Mouse (Mus musculus) liver, embryonic 11.5 days (tissue): ENCODE measurements at regions not wholly inside any gene's neighbourhood (a gene's known extent, or its start where the extent isn't known, plus 50 kb on each side); places are given as distances from the start of the nearest gene placed in this dataset.
"Not testable (repeated sequence)": the region's sequence is repeated elsewhere in the genome, so short reads cannot be mapped to it uniquely, and the experiment has no call there.

Source experiments
- ATAC-seq: fragments of 200-750 bp; cut with Nextera tagmentation; replicated peaks from 2 replicates; pipeline ENCODE4 v1.8.0; 2017; ENCODE audit warnings: moderate number of reproducible peaks, mild to moderate bottlenecking, moderate TSS enrichment, moderate library complexity; ENCODE audit not compliant: low FRiP score
- DNase-seq: peaks from one replicate; pipeline ENCODE4 v3.0.0-alpha.2; 2017; ENCODE audit warnings: low spot score
- H3K27ac ChIP-seq: fragments of 300-500 bp; sonication (generic); 2 replicates; pipeline ENCODE4 v1.5.1; 2014; ENCODE audit warnings: mild to moderate bottlenecking, low read depth, low read length, control low read depth
- H3K27me3 ChIP-seq: fragments of 300-500 bp; sonication (generic); replicated peaks from 2 replicates; pipeline ENCODE4 v1.6.1; 2014; ENCODE audit warnings: low read length, mixed read lengths; ENCODE audit not compliant: control insufficient read depth, insufficient read depth
- H3K36me3 ChIP-seq: fragments of 300-500 bp; sonication (generic); 2 replicates; pipeline ENCODE4 v1.6.1; 2014; ENCODE audit warnings: mild to moderate bottlenecking, low read length, moderate library complexity, mixed read lengths; ENCODE audit not compliant: control insufficient read depth, insufficient read depth
- H3K4me1 ChIP-seq: fragments of 300-500 bp; sonication (generic); replicated peaks from 2 replicates; pipeline ENCODE4 v1.6.1; 2014; ENCODE audit warnings: low read length, mixed read lengths; ENCODE audit not compliant: control insufficient read depth, insufficient read depth
- H3K4me2 ChIP-seq: fragments of 300-500 bp; sonication (generic); 2 replicates; pipeline ENCODE4 v1.6.1; 2014; ENCODE audit warnings: mild to moderate bottlenecking, control low read depth, moderate library complexity
- H3K4me3 ChIP-seq: fragments of 300-500 bp; sonication (generic); 2 replicates; pipeline ENCODE4 v1.5.1; 2014; ENCODE audit warnings: low read depth, low read length, control low read depth
- H3K9ac ChIP-seq: fragments of 300-500 bp; sonication (generic); 2 replicates; pipeline ENCODE4 v1.6.1; 2014; ENCODE audit warnings: low read depth, low read length, control low read depth
- H3K9me3 ChIP-seq: fragments of 300-500 bp; sonication (generic); 2 replicates; pipeline ENCODE4 v1.6.1; 2016; ENCODE audit warnings: low read length, inconsistent platforms, mixed read lengths; ENCODE audit not compliant: control insufficient read depth
- WGBS: fragments of 180-500 bp; shearing (Covaris S2); extraction: QIAGEN DNeasy Blood & Tissue Kit; methylation state at CpG from one replicate; pipeline ENCODE4 v1.1.7; 2014; 5-methylcytosine and 5-hydroxymethylcytosine counted together

GRCm38 (mm10) chr15:62253724-62254123, 1330.9 kb upstream of the A1bg start:
- WGBS, result 82% methylated on average over 4 of the region's 4 CpGs
- H3K9ac ChIP-seq, result no peak overlapping the region
- H3K36me3 ChIP-seq, result peaks cover 4% of the 10 kb centered on the region; the same call in 1 of the 2 replicates
- H3K27me3 ChIP-seq, result no peaks in the 10 kb centered on the region
- DNase-seq (no peak), ATAC-seq (no peak)
- H3K27ac ChIP-seq, result no peak overlapping the region
- no peak overlapping the region for H3K4me3 ChIP-seq
- peaks cover 3% of the 10 kb centered on the region; the same call in 1 of the 2 replicates for H3K4me1 ChIP-seq
- no peaks in the 10 kb centered on the region for H3K9me3 ChIP-seq
- no peak overlapping the region for H3K4me2 ChIP-seq

DNA sequence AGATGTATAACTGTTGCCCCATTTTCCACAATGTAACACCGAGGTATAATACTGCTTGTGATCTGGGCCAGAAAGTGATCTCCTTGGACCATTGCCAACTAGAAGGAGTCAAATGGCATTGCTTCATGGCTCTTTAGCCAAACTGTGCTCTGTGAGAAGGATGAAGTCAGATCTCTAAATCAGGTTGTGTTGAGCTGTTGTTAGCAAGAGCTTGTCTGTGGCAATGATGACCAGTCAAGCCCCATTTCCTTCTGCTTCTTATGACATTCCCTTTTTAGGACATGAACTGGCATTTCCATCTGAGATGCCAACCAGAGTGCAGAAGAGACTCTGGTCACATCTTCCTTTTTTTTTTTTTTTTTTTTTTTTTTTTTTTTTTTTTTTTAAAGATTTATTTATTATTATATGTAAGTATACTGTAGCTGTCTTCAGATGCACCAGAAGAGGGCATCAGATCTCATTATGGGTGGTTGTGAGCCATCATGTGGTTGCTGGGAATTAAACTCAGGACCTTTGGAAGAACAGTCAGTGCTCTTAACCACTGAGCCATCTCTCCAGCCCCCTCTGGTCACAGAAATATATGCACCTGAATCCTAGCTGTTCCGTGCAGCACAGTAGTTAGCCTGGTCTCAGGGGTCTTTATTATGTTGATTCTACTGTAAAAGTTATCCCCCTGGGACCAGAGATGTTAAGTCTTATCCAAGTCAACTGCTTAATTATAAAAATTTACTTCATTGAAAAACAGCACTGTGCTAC, 1329.4 kb upstream of the A1bg start:
- H3K9me3 ChIP-seq, H3K9ac ChIP-seq, H3K4me2 ChIP-seq, H3K4me3 ChIP-seq, H3K4me1 ChIP-seq, H3K27me3 ChIP-seq, DNase-seq, H3K27ac ChIP-seq, ATAC-seq, H3K36me3 ChIP-seq: not testable (repeated sequence)
- 95% methylated on average over 2 of the region's 2 CpGs for WGBS

- ATAC-seq, result no peak
- H3K4me2 ChIP-seq, result no peak overlapping the region
- H3K4me3 ChIP-seq, result no peak overlapping the region
- H3K27me3 ChIP-seq, result no peaks in the 10 kb centered on the region
- H3K36me3 ChIP-seq, result peaks cover 7% of the 10 kb centered on the region; the same call in 1 of the 2 replicates
- no peak for DNase-seq
- H3K9me3 ChIP-seq, result no peaks in the 10 kb centered on the region
- H3K9ac ChIP-seq, result no peak overlapping the region
- no peaks in the 10 kb centered on the region for H3K4me1 ChIP-seq
- no peak overlapping the region for H3K27ac ChIP-seq
- WGBS, result 98% methylated on average over 4 of the region's 4 CpGs
Measured at GRCm38 (mm10) chr15:62249436-62249835, 1326.6 kb upstream of the A1bg start.

DNA sequence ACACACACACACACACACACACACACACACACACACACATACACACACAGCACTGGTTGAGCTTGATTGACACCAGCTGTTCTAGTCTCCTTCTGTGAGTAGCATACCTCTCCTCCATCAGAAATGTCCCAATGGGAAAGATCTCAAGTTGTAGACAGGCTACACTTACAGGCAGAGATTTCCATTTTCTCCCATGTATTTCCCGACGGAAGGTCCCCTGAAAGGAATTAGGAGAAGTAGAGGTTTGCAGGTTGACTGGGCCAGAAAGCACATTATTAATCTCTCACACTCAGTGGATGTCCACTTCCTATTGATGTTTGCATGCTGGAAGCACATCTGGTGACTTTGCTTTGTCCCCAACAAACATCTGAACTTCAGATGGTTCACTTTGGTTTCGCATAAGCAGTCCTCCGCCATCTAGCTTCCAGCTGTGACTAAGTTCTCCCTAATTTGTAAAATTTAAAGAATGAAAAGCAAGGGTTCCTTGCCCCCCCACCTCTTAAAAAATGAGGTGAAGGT, 1323.8 kb upstream of the A1bg start:
- H3K9me3 ChIP-seq, result no peaks in the 10 kb centered on the region
- no peak for ATAC-seq
- H3K9ac ChIP-seq, result no peak overlapping the region
- H3K36me3 ChIP-seq, result peaks cover 7% of the 10 kb centered on the region; the same call in 1 of the 2 replicates
- no peak overlapping the region for H3K4me2 ChIP-seq
- no peak overlapping the region for H3K4me3 ChIP-seq
- H3K27ac ChIP-seq, result no peak overlapping the region
- H3K4me1 ChIP-seq, result no peaks in the 10 kb centered on the region
- no peaks in the 10 kb centered on the region for H3K27me3 ChIP-seq
- no peak for DNase-seq
- WGBS, result 87% methylated on average over 4 of the region's 4 CpGs

- no peak overlapping the region for H3K27ac ChIP-seq
- no peak overlapping the region for H3K4me3 ChIP-seq
- ATAC-seq (no peak), DNase-seq (no peak)
- 90% methylated on average over 1 of the region's 1 CpGs for WGBS
- H3K27me3 ChIP-seq, result no peaks in the 10 kb centered on the region
- no peak overlapping the region for H3K4me2 ChIP-seq
- no peaks in the 10 kb centered on the region for H3K9me3 ChIP-seq
- no peaks in the 10 kb centered on the region; the same call in 1 of the 2 replicates for H3K4me1 ChIP-seq
- no peak overlapping the region for H3K9ac ChIP-seq
- H3K36me3 ChIP-seq, result 0 out of 2 replicates have a peak, but pooled peaks cover 5% of the 10 kb centered on the region
Measured at GRCm38 (mm10) chr15:62245237-62245636, 1322.4 kb upstream of the A1bg start.

DNA sequence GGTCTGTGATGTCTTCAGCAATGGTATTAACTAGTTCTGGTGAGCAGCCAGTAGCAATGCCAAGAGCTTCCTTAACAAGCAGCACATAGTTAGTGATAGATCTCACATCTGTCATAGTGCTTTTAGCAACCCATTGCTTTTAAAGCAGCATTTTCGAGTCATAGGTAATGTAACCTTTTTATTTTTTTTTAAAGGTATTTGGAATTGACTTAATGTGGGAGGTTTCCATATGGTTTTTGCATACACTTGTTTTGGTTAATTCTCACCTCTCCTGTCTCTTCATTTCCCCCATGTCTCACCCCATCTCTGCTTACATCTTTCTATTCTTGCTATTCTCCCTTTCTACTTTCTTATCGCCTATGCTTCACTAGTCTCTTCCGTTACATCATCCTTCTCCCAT, 1322.0 kb upstream of the A1bg start:
- Histone ChIP-seq H3K4me3 (no peak overlapping the region), H3K4me1 (peaks cover 3% of the 10 kb centered on the region), H3K27me3 (no peaks in the 10 kb centered on the region), H3K27ac (no peak overlapping the region), H3K4me2 (no peak overlapping the region), H3K9me3 (no peaks in the 10 kb centered on the region), H3K36me3 (0 out of 2 replicates have a peak, but pooled peaks cover 5% of the 10 kb centered on the region), H3K9ac (no peak overlapping the region)
- ATAC-seq (no peak), DNase-seq (no peak)
- WGBS, result 89% methylated on average over 3 of the region's 3 CpGs

GRCm38 (mm10) chr15:62240031-62240430, 1317.2 kb upstream of the A1bg start:
- no peak for DNase-seq
- WGBS, result 68% methylated on average over 3 of the region's 3 CpGs
- Histone ChIP-seq H3K27me3 (no peaks in the 10 kb centered on the region), H3K9ac (no peak overlapping the region), H3K9me3 (no peaks in the 10 kb centered on the region), H3K4me2 (peak overlapping the region; percentile 20; the same call in 1 of the 2 replicates), H3K27ac (no peak overlapping the region; the same call in 1 of the 2 replicates), H3K36me3 (no peaks in the 10 kb centered on the region), H3K4me3 (no peak overlapping the region), H3K4me1 (peaks cover 8% of the 10 kb centered on the region)
- ATAC-seq, result peak; percentile 71

DNA sequence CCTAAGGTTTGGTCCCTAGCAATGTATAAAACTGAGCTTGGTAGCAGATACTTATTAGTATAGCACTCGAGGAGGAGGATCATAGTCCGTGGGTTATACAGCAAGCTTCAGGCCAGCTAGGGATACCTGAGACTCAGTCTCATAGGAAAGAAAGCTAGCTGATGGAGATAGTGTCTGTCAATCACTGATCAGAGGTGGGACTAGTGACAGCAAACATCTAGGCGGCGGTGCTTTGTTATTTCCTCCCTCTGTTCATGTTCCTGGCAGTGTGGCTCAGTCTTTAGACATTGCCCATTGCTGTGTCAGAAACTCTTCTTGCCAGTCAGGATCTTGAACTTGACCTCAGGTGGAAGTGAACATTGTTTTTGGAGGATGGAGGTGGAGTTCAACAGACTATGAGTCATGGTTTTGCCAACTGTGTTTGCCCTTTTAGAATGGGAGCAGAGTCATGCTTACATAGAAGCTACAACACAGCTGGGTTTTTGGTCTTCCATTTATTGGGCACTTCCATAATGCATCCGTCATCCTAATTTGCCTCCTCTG, 1315.8 kb upstream of the A1bg start:
- Histone ChIP-seq H3K9ac (no peak overlapping the region), H3K27me3 (no peaks in the 10 kb centered on the region), H3K4me2 (no peak overlapping the region), H3K9me3 (no peaks in the 10 kb centered on the region), H3K27ac (no peak overlapping the region), H3K4me3 (no peak overlapping the region), H3K4me1 (peaks cover 8% of the 10 kb centered on the region), H3K36me3 (no peaks in the 10 kb centered on the region)
- DNase-seq, result no peak
- no peak for ATAC-seq
- WGBS, result 78% methylated on average over 5 of the region's 5 CpGs

DNA sequence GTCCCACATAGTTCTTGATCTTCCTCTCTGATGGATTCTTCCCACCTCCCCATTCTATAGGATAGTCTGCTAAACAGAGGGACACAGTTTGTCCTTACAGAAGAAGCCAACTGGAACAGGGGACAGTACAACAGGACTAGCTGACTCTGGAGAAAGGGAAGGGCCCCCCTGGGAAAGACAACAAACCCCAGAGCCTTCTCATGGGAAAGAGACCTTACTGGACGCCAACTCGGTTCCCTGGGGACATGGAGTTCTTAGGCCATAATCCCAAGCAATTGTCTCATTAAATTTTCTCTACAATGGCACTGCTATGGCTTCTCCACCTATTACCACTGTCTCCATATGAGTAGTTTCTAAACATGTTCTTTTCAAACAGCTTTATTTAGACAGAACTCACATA, 1313.2 kb upstream of the A1bg start:
- no peak for DNase-seq
- Histone ChIP-seq H3K27ac (no peak overlapping the region), H3K4me2 (no peak overlapping the region), H3K4me3 (no peak overlapping the region), H3K36me3 (no peaks in the 10 kb centered on the region), H3K9ac (no peak overlapping the region), H3K4me1 (peaks cover 8% of the 10 kb centered on the region), H3K27me3 (no peaks in the 10 kb centered on the region), H3K9me3 (no peaks in the 10 kb centered on the region)
- WGBS, result 75% methylated on average over 2 of the region's 2 CpGs
- ATAC-seq, result no peak
